ENCODE assay signal across 9 mouse cellular contexts in genomic region chr17:43534362-43535222, GRCm38 (mm10). TPM values are rescaled to one million over a fixed set of nuclear protein-coding genes. Genes with fewer than 3 reads are reported as not detected.
DNase-seq lines count a peak whose midpoint lies in the region; ATAC-seq lines count a peak whose summit lies in the region.
"Had no signal": no experiment of that assay in that cellular context is flagged by ENCODE, and none has a peak within 500 bp of the region (broad histone marks: within the 10 kb centered on the region; RNA-seq: fewer than 3 reads in every experiment).

No protein-coding gene starts in this region.

- peak overlapping the region; percentile 17; the same call in 1 of the 2 replicates for H3K4me3 ChIP-seq in hindbrain, embryonic 15.5 days
- H3K4me3 ChIP-seq: megakaryocyte, embryonic 14.5 days had no signal

- intact Hi-C loops in gastrocnemius, postnatal 14 days (cut with DNase I; ENCODE audit: low total_unique reads), result no loop called here
- intact Hi-C loops in left cerebral cortex, postnatal 4 days (cut with DNase I), result no loop called here

- peak overlapping the region; percentile 47 for H3K4me2 ChIP-seq in hindbrain, embryonic 15.5 days

- DNase-seq in R1 (ENCODE audit: low read depth, low spot score), result peak; percentile 81
- DNase-seq in cerebellum, postnatal 36 days, result peak; percentile 5 to 9
- peak; percentile 58 for DNase-seq in gastrocnemius, postnatal 14 days
- DNase-seq in left cerebral cortex, postnatal 4 days, result peak; percentile 77
- DNase-seq in mesoderm, embryonic 11.5 days (ENCODE audit: low read depth, low spot score), result peak; percentile 65
- DNase-seq in right cerebral cortex, postnatal 36 days (ENCODE audit: low spot score in 2 of 2), result peak; percentile 2
- DNase-seq in adipocyte (ENCODE audit: low spot score), result no peak

- peaks cover 9% of the 10 kb centered on the region for H3K4me1 ChIP-seq in hindbrain, embryonic 15.5 days (replicated peaks)
- H3K4me1 ChIP-seq: megakaryocyte, embryonic 14.5 days had no signal

- WGBS in hindbrain, embryonic 15.5 days, result 6% methylated on average over 23 of the region's 23 CpGs

- H3K9ac ChIP-seq in hindbrain, embryonic 15.5 days, result no peak overlapping the region

- no peaks in the 10 kb centered on the region for H3K27me3 ChIP-seq in hindbrain, embryonic 15.5 days
- H3K27me3 ChIP-seq: megakaryocyte, embryonic 14.5 days had no signal

- H3K27ac ChIP-seq in hindbrain, embryonic 15.5 days (replicated peaks), result no peak overlapping the region

- H3K9me3 ChIP-seq in hindbrain, embryonic 15.5 days, result no peaks in the 10 kb centered on the region

- H3K36me3 ChIP-seq in hindbrain, embryonic 15.5 days, result no peaks in the 10 kb centered on the region

- ATAC-seq in hindbrain, embryonic 15.5 days (ENCODE audit: low FRiP score, low read depth), result peak; percentile 84

RNA-seq across cellular contexts. Expression of gene Ankrd66, which starts 8.8 kb away (rescaled TPM):
- total RNA-seq in gastrocnemius, postnatal 14 days (2021), result not detected
- polyA plus RNA-seq in hindbrain, embryonic 15.5 days (2015; fragmentation: Nextera tagmentation; extraction: Ambion mirVana), result 0.76 and 1.1 TPM in 2 replicates
- under 1 TPM in 1 of 2 experiments, not detected in 1; 0.58 TPM for total RNA-seq in left cerebral cortex, postnatal 4 days (2021)

RNA-seq across cellular contexts. Expression of gene Mep1a, which starts 32.0 kb away (rescaled TPM):
- not detected for total RNA-seq in gastrocnemius, postnatal 14 days (2021)
- 0.07 and 0.12 TPM in 2 replicates for polyA plus RNA-seq in hindbrain, embryonic 15.5 days (2015; fragmentation: Nextera tagmentation; extraction: Ambion mirVana)
- not detected for total RNA-seq in left cerebral cortex, postnatal 4 days (2021)

RNA-seq across cellular contexts. Expression of gene Pla2g7, which starts 33.3 kb away (rescaled TPM):
- 10 to 100 TPM in 1 of 2 experiments, 1 to 10 TPM in 1; 8.2 to 10.0 TPM for total RNA-seq in gastrocnemius, postnatal 14 days (2021)
- 116 and 122 TPM in 2 replicates for polyA plus RNA-seq in hindbrain, embryonic 15.5 days (2015; fragmentation: Nextera tagmentation; extraction: Ambion mirVana)
- total RNA-seq in left cerebral cortex, postnatal 4 days (2021), result 10 to 100 TPM; 32.5 to 34.1 TPM
